Mouse (Mus musculus) liver, embryonic 14.5 days (tissue): ENCODE measurements around the gene Spaca6.

ENCODE experiments used
- CTCF ChIP-seq: IDR thresholded peaks from 2 replicates; pipeline ENCODE4 v1.5.1; 2016; ENCODE audit warnings: antibody characterized with exemption, low read depth, control low read depth
- EP300 ChIP-seq: IDR thresholded peaks from 2 replicates; pipeline ENCODE4 v1.6.1; 2016; ENCODE audit warnings: antibody characterized with exemption, low read depth

DNA sequence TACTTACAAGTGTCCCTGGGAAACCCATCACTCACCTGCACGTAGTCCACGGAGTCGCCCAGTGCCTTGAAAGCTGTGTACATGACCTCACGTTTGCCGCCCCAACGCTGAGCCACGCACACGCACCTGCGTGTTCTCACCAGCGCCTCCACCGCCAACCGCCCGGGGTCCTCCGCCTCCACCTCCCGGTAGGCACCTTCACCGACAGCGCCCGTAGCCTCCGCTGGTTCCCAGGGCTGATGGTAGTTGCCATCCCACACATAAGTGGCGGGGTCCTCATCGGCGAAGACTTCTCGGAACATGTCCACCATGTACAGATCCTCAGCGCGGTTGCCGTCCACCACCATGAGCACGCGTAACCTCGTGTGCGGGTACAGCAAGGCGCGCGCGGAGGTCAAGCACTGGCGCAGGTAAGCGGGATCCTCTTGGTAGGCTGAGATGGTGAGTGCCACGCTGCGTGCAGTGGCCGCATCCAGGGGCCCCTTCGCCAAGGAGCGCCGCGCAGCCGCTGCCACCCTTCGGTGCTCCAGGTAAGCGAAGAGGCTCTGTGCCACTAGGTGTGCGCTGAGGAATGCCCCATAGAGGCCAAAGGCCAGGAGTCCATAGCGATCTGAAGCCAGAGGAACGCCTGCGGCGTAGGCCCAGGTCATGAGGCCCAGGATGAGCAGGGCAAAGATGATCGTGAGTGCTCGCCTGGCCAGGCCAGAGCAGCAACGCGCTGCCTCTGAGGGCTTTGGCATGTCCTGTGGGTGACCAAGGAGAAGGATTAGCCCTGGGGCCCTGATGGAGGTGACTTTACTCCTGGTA, 23.2 kb downstream of the Spaca6 start:
- TF ChIP-seq EP300 (no peak), CTCF (no peak)
